Mouse (Mus musculus): ENCODE data around the gene Spon1.
A peak's percentile ranks its signal among the peaks of the same experiment; 100 is the strongest.

Gene Spon1

DNA sequence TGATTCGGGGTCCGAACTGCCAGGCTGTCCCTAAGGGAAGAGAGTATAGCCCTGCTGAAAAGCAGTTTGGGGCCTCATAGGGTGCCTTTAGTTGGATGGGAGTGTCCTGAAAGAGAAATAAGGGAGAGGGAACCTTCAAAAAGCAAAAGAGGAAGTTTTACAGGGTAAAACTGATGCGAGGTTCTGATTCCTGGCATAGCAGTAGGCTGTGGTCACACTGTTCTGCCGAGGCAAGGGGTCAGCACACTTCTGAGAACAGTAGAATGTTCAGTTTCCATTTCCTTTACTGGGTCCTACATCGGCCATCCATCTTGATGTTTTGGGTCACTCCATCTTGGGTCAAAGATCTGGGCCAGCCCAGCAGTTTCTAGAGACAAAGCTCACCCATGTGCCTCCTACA lies 14.5 kb downstream of the Spon1 start:
- DNase-seq = no peak

- DNase-seq = no peak
Observed at GRCm38 (mm10) chr7:113791991-113792390, 26.2 kb downstream of the Spon1 start.

DNA sequence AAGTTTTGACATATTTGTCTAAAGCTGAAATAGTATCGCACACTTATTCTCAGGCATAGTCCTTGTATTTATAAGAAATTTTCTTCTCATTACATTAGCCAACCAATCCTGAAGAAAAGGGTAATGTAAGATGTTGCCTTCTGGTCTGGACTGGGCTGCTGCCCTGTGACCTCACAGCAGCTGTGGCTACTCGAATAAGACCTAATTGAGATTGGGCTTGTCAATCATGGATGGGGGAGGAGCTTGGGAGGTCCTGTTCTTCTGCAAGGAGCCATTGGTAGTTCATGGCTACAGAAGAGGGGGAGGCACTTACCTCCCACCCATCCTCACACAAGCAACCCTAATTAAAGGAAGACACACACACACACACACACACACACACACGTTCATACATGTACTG lies 27.1 kb downstream of the Spon1 start:
- DNase-seq = no peak

DNA sequence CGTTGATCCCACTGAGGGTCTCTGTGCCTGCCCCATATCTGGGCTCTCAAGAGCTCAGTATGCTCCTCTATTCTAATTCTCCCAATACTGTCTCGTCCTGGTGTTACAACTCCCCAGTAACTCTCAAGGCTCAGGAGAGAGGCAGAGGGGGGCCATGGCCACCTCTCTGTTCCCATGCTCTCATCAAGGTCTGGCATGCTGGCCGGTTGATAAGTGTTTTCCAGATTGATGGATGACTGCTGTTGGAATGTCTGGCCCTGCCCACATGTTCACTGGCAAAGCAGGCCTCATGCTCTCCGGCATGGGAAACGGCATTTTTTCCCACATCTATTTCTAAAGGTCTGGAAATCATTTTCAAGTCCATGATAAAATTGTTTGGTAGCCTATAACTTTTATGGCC lies 29.4 kb downstream of the Spon1 start:
- DNase-seq = no peak

GRCm38 (mm10) chr7:113797134-113797533 lies 31.3 kb downstream of the Spon1 start:
- DNase-seq = no peak

GRCm38 (mm10) chr7:113798605-113799255 lies 32.9 kb downstream of the Spon1 start:
- DNase-seq = no peak

GRCm38 (mm10) chr7:113809781-113810180 lies 44.0 kb downstream of the Spon1 start:
- no peak for DNase-seq

GRCm38 (mm10) chr7:113811376-113812158 lies 45.8 kb downstream of the Spon1 start:
- DNase-seq = no peak

DNA sequence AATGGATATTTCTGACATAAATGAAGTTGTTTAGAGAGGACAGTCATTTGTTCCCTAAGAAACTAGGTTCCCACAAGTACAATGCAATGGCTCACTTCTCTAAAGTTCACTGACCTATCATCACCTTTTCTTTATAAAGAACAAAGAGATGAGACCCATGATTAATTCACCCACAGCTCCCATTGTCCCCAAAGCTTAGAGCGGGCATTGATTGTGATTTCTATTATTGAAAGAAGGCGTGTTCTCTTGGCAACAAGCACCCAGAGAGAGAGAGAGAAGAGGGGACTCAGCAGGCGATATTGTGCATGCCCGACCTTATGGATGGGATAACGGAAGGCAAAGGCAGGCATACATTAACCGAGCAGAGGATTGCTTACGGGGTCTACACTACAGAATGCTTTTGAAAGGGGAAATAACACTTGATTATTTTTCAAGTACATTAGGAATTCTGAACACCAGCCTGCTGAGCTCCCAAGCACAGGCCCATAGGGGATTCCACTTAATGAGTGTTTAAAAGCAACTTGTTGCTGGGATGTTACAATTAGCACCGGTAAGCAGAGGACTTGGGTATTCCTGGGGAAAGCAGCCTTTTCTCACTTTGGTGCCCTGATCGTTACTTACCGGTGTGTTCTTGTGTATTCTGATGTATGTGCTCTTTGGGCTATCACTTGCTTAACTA lies 48.4 kb downstream of the Spon1 start:
- no peak for DNase-seq

DNA sequence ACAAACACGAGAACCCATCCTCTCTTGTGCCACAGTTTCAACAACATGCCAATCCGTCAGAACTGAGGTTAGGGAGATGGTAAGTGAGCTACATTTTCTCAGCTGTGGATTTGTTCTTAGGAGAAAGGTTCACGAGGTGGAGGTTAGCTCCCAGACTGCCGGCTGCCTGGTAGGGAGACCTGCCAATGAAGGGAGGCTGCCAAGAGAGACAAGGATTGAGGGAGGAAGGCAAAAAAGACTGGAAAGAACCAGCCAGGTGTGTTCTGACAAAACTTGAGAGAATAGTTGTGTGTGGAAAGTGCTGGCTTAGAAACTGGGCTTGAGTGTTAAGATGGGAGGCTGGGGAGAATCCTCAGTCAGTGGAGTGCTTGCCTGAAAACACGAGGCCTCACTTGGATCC lies 49.9 kb downstream of the Spon1 start:
- DNase-seq = no peak

- DNase-seq = no peak
Observed at GRCm38 (mm10) chr7:113816827-113817334, 51.1 kb downstream of the Spon1 start.

GRCm38 (mm10) chr7:113818116-113818515 lies 52.3 kb downstream of the Spon1 start:
- DNase-seq = no peak

DNA sequence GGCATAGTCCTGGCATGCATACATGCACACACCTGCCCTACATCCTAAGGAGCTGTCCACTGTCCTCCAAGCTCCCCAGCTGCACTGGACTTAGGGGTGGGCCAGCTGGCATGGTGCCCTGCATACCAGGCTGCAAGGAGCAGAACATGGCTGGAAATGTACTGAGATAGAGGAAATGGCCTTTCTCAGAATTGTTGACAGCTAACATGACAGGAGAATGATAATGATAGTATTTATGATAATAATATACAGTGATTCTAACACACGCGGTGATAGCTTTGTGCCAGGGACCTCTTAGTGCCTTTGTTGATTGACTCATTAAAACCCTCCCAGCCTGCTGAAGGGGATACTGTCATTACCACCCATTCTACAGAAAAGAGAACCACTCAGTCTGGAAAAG lies 54.4 kb downstream of the Spon1 start:
- peak; percentile 17 for DNase-seq

DNA sequence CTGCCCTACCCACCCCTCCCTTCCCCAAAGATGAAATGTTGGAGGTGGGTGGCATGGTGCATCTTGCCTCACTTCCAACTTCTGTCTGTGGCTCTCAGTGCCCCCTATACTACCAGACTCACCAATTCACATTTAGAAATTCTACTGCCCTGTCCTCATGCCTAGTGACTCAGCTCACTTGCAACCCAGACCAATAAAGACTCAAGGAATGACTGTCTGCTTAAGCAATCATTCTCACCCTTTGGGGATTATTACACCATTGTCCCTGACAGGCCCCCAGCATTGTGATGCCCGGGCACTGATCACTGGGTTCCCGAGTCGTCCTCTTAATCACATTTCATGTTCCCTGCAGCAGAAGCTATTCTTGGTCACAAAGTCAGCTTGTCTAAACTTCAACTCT lies 57.2 kb downstream of the Spon1 start:
- no peak for DNase-seq

DNA sequence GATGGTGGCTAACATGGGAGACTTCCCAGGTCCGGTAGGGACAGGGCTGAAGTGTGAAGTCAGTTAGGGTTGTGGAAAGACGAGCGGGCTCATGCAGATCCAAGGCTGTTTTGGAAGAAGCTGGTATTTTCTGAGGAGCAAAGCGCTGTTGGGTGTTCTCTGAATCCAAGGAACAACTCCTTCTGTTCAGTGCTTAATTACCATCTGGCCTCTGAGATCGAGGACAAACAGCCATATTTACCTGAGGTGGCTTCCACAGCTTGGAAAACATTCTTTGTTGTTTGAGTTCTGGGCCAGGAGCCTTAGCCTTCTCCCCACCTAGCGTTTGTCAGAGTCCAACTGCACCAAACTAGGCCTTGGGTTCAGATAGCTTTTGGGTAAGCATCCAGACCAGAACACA lies 58.9 kb downstream of the Spon1 start:
- no peak for DNase-seq

- DNase-seq = no peak
Observed at GRCm38 (mm10) chr7:113825498-113826205, 59.9 kb downstream of the Spon1 start.

DNA sequence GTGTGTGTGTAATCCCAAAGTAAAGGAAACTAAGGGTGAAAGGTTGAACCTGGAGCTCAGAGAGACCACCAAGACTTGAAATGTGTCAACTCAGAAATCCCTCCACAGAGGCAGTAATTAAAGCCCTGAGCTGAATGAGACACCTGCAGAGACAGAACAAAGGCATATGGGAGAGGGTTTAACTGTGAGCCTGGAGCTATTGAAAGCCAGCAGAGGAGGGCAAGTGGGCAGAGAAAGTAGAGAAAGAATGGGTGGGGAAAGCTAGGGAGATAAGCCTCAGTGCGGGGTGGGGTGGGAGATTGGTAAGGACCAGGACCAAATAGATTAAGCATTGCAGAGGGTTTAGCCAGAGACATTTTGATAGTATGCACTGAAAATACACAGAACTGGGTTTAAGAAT lies 60.7 kb downstream of the Spon1 start:
- no peak for DNase-seq

DNA sequence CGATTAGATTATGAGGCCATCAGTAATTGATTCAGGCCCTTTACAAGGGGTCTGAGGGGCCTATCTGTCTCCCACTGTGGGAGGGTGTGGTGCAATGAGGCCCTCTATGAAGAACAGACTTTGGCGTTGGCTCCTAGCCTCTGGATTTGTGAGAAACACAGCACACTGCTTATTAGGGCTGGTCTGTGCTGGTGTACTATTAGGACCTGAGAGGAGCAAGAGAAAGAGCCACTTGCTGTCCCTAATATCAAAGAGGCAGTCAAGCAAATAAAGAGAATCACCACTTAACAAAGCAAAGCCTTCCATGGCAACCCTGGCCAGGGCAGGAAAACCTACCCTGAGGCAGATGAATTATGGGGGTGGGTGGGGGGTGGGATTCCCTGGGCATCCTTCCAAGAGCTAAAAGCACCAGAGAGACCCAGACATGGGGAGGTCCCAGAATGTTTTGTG lies 62.3 kb downstream of the Spon1 start:
- no peak for DNase-seq

DNA sequence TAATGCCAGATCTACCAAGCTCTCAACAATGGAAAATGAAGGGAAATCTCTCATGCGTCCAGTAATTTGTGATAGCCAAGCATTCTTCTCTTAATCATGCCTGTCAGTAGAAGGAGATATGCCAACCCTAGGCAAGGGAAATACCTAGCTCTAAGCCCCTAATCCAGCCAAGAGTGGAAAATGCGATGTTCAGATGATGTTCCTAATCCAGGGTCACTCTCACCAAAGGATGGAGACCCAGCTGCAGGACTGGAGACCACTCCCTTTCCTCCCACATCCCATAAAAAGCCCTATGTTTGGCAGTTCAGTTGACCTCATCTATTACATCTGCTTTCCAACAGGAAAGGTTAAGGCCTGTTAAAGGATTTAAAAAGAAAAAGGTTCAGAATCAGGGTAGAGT lies 62.8 kb downstream of the Spon1 start:
- no peak for DNase-seq

- DNase-seq = no peak
Observed at GRCm38 (mm10) chr7:113837151-113837550, 71.4 kb downstream of the Spon1 start.

DNA sequence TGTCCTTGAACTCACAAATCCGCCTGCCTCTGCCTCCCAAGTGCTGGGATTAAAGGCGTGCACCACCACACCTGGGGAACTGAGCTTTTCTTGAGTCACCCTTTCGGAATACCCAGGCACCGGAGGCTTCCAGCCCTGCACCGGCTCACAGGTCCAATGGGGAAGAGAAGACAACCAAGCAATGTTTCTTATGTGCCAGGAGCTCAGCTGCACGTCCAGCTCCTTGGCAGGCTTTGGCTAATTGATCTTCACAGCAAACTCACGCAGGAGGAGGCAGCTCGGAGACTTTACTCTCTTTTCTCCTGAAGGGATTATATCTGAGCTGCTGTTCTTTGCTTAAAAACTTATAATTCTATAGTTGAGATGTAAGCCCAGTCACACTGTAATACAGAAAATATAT lies 73.6 kb downstream of the Spon1 start:
- no peak for DNase-seq

DNA sequence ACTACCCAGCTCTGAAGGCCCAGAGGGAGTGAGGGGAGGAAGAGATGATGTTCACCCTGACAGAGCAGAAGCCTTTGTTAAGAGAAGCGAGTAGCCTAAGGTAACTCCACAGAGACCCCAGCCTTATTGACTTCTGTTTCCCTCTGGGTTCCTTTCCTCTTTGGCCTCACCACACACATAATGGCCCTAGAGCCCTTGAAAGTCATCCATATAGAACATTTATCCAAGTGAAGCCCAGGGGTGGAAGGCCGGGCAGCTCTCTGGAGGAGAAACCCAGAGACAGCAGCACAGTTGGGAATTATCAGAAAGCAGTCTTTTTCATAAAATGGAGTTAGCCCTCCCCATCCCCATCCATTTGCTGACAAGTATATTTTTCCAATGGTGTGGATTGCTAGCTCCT lies 75.7 kb downstream of the Spon1 start:
- DNase-seq = no peak

DNA sequence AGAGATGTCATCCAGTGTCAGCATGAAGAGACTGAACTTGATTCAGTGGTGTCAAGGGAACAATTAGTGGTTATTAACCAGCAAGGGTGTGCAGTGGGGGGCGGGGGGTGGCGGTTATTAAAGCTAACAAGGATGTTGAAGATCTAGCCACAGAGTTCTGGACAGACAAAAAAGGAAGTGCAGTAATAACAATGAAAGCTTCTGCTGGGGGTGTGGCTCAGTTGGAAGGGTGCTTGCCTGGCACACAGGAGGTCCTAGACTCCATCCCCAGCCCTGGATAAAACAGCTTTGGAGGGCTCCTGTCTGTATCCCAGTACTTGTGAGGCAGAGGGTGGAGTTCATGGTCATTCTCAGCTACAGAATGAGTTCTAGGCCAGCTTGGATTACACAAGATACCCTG lies 77.4 kb downstream of the Spon1 start:
- no peak for DNase-seq
